Mouse (Mus musculus) c-Kit-positive CD71-positive TER-119-positive erythroid progenitor cells, embryonic 14.5 days (primary cell): ENCODE data around the gene Hhex.

Experiments
- DNase-seq: peaks from one replicate; pipeline ENCODE4 v3.0.0-alpha.2; 2013; ENCODE audit warnings: low spot score

The Hhex gene

GRCm38 (mm10) chr19:37455528-37455927, 20.9 kb downstream of the Hhex start:
- DNase-seq = no peak

GRCm38 (mm10) chr19:37455961-37456360, 21.4 kb downstream of the Hhex start:
- no peak for DNase-seq

GRCm38 (mm10) chr19:37458013-37458412, 23.4 kb downstream of the Hhex start:
- DNase-seq = no peak

GRCm38 (mm10) chr19:37466403-37466802, 31.8 kb downstream of the Hhex start:
- no peak for DNase-seq

GRCm38 (mm10) chr19:37466978-37467377, 32.4 kb downstream of the Hhex start:
- no peak for DNase-seq

- DNase-seq = no peak
These were observed 34.4 kb downstream of the Hhex start for GRCm38 (mm10) chr19:37468841-37469566.

- no peak for DNase-seq
These were observed 37.1 kb downstream of the Hhex start for GRCm38 (mm10) chr19:37471680-37472079.

GRCm38 (mm10) chr19:37472589-37472988, 38.0 kb downstream of the Hhex start:
- no peak for DNase-seq

GRCm38 (mm10) chr19:37481704-37482103, 47.1 kb downstream of the Hhex start:
- DNase-seq = no peak

- no peak for DNase-seq
These were observed 48.1 kb downstream of the Hhex start for GRCm38 (mm10) chr19:37482556-37483187.

- no peak for DNase-seq
These were observed 50.2 kb downstream of the Hhex start for GRCm38 (mm10) chr19:37484787-37485186.

GRCm38 (mm10) chr19:37486801-37487200, 52.2 kb downstream of the Hhex start:
- no peak for DNase-seq

GRCm38 (mm10) chr19:37487811-37488475, 53.3 kb downstream of the Hhex start:
- no peak for DNase-seq

GRCm38 (mm10) chr19:37488608-37489262, 54.1 kb downstream of the Hhex start:
- no peak for DNase-seq
